Mouse (Mus musculus) spleen, postnatal 10 days (tissue): ENCODE results near the gene Ift43.
A peak's percentile ranks its signal among the peaks of the same experiment; 100 is the strongest.

Experiments used
- DNase-seq, 2 experiments: peaks; one replicate each; pipeline ENCODE4 v3.0.0; 2021 to 2022; ENCODE audit warnings: low spot score in 2 of 2

The Ift43 gene

GRCm38 (mm10) chr12:86082481-86083012 lies at the start of gene Ift43:
Gene Ift43, plus strand, starts transcription at chr12:86082541.
- DNase-seq = peak in 1 of 2 experiments; percentile 50

DNA sequence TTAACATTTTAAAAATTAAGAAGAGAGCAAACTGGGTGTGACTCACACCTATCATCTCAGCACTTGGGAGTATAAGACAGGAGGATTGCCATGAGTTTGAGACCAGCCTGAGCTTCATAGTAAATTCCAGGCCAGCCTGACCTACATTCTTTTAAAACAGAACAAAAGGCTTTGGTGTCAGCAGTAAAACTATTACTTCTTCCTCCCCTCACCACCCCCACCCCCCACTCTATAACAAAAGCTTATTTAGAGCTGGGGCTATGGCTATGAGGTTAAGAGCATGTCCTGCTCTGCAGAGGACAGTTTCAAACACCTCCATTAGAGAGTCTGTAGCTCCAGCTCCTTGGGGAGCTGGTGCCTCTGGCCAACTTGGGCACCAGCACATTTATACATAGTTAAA lies 46.8 kb upstream of the Ift43 start:
- no peak for DNase-seq

DNA sequence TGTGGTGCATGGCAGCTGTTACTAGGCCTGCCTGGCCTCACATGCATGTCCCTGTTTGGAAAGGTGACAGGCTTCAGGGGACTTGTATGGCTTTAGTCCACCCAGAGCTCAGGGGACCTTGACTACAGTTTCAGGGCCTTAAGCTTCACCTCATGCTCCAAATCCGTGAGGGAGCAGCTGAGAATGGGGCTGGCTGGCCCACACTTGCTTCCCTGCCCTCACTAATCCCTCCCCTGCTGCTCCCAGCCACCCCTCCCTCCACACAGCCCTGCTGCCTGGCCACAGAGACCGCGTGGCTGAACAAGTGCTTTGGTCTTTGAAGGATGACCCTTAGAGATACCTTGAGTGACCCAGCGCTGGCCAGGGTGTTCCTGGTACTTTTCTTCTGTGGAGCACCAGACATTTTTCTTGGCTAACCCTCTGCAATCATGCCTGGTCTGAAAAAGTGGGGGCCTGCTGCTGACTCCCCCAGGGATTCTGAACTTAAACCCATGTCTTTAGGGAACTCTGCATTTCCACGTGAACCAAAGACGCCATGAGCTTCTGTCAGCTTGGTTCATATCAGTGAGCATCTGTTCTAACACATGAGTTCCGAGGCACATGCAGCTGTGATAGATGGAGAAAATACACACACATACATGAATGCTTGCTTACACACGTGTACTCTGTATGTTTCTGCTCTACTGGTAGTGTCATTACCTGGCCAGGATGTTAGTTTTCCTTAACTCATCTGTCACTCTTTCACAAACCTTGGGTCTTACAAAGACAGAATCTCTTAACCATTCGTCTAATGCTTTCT lies 45.8 kb upstream of the Ift43 start:
- DNase-seq = no peak

DNA sequence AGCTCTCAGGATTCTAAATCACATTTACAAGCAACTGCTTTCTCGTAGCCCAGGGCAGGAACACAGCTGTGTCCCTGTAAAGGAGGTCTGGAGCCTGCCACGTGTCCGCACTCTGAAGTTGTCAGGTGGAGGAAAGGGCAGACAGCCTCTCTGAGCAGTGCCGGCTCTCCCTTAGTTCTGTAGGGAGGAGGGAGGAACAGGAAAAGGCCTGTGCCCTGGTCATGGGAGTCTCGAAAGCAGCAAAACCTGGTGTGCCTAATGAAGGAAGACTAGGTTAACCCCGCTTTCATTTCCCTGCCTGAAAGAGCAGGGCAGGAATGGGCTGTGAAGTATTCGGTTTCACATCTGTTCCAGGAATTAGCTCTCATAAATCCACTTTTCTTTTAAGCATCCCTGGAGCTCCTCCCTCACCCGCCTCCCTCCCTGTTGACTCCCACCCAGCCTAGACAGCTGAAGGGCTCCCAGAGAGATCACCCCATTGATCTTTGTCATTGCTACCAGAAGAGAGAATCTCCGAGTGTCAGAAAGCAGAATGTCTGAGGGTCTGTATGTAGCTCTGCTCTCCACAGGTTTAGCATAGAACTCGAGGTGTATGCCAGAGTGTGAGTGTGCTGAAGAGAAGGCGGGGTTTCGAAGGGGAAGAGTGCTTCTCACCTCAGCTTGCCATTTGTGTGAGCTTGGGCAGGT lies 45.0 kb upstream of the Ift43 start:
- DNase-seq = no peak

GRCm38 (mm10) chr12:86039078-86039477 lies 43.3 kb upstream of the Ift43 start:
- DNase-seq = no peak

DNA sequence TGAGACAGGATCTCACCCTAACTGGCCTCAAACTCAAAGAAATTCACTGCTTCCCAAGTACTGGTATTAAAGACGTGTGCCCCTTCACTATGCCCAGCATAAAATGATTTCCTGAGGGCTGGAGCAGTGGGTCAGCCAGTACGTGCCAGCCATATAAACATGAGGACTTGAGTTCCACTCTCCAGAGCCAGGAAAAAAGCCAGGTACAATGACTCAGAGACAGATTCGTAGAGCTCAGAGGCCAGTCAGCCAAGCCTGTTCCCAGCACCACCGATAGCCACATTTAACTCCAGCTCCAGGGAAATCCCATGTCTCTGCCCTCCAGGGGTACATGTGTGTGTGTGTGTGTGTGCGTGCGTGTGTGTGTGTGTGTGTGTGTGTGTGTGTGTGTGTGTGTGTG lies 42.6 kb upstream of the Ift43 start:
- DNase-seq = no peak

- no peak for DNase-seq
These were observed 36.2 kb upstream of the Ift43 start for GRCm38 (mm10) chr12:86046141-86046540.

- no peak for DNase-seq
These were observed 35.6 kb upstream of the Ift43 start for GRCm38 (mm10) chr12:86046776-86047175.

- DNase-seq = no peak
These were observed 35.0 kb upstream of the Ift43 start for GRCm38 (mm10) chr12:86047376-86047775.

- DNase-seq = no peak
These were observed 32.5 kb upstream of the Ift43 start for GRCm38 (mm10) chr12:86049813-86050212.

DNA sequence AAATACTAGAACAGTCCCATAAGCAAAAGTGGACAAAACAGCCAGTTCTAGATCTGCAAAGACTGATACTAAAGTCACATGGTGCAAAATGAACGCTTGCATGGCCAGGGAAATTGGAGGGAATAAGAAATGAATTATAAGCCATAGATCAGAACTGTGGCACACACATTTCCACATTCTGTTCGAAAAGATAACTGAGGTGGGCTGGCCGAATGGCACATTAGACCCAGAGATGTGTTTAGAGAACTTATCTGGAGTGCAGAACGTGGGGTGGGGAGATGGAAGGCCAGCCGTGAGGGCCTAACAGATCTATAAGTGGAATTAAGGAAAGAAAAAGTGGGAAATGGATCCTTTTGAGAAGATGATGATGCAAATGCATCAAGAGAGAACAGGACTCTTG lies 30.9 kb upstream of the Ift43 start:
- no peak for DNase-seq

DNA sequence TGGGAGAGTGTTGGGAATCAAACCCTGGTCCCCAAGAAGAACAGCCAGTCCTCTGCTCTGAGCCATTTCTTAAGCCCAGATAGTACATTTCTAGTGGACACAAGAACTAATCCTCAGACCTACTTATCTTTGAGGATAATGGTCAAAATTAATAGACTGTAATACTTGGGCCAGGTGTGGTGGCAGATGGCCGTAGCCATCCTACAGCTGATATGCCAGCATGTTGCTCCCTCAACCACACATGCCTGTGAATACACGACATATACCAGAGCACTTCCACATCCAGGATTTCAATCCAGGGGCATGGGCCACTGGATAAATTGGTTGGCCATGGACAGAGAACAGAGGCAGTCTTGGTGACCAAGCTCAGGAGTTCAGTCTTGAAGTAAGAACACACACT lies 27.0 kb upstream of the Ift43 start:
- DNase-seq = no peak

DNA sequence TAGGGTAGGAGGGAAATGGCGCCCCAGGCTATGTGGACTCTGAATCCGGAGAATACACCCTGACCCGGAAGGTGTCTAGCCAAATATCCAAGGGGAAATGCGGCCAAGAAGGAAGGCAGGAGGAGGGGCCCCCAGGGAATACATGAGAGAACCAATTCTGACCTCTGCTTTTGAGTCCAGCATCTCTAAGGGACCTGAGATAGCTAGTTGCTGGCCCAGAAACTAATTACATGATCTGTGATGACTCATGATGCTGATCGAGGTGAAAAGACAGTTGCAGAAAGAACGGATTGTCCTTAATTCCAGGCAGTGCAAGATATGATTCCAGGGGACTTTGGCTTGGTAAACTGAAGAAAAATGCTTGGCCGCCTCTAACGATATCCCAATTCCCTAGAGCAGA lies 25.4 kb upstream of the Ift43 start:
- no peak for DNase-seq

DNA sequence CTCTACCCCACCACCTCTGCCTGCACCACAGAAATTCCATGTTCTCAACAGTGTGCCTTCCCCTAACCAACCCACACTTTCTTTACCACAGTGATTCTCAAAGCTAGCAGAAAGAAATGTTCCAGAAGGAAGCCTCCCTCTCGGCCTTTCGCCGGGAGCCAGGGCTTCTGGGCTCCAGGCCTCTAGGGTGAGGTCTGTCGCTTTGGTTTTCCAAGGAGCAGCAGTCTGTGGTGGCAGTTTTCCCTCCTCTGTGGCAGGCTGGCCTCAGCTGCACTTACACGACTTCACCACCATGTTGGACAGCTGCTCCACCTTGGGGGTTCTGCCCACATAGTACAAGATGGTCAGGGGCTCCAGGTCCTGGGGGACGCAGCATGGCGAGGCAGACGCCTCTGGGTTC lies 24.8 kb upstream of the Ift43 start:
- no peak for DNase-seq

DNA sequence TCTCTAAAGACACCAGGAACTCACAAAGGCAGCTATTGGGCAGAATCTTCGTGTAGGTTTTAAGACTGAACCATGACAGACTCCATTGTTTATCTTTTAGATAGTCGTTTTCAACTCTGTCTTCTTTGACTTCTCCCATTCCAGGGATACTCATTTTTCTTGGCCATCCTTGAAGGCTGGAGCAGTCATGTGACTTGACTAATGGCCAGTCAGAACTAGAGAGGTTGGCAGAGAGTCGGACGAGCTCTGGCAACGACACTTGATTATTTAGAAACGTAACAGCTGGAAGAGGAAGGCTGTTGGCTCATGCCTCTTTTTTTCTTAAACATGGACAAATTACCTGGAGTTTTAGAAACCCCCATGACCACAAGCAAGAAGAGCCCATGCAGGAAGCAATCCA lies 23.0 kb upstream of the Ift43 start:
- no peak for DNase-seq

- DNase-seq = no peak
These were observed 17.5 kb upstream of the Ift43 start for GRCm38 (mm10) chr12:86064796-86065195.

DNA sequence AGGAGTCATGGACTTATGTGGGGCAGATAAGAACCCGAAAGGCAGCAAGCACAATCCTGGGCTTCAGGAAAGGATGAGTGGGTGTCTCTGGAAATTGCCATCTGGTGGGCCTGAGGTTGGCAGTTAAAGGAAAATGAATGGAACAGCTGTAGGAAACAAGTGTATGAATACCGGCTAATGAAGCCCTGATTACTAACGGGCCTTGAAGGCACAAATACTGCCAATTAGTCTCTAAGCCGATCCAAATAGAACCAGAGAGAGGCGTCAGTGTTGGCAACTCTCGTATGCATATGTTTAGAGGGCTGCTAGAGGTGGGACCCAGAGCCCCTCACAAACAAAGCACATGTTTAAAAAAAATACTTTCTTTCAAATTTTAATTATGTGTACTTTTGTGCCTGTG lies 10.9 kb upstream of the Ift43 start:
- no peak for DNase-seq

DNA sequence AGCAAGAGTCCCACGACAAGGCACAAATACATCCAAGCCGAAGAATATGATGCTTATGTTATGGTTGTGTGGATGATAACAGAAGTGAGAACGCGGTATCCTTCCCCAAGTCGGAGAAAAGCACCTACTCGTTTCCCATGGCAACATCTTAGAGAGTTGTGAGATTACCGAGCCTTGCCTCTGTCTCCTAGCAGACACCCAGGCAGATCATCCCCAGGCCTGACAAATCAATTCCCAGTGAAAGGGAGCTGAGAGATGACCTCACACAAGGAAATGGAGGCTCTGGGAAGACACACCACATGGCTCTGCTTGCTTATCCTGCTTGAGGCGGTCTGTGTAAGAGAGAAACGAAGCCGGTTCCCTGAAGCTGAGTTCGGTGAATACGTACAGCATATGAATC lies 7.7 kb upstream of the Ift43 start:
- no peak for DNase-seq

- no peak for DNase-seq
These were observed 7.0 kb upstream of the Ift43 start for GRCm38 (mm10) chr12:86075358-86075757.

GRCm38 (mm10) chr12:86076321-86076901 lies 5.9 kb upstream of the Ift43 start:
- DNase-seq = no peak

GRCm38 (mm10) chr12:86077322-86077721 lies 5.0 kb upstream of the Ift43 start:
- DNase-seq = no peak

DNA sequence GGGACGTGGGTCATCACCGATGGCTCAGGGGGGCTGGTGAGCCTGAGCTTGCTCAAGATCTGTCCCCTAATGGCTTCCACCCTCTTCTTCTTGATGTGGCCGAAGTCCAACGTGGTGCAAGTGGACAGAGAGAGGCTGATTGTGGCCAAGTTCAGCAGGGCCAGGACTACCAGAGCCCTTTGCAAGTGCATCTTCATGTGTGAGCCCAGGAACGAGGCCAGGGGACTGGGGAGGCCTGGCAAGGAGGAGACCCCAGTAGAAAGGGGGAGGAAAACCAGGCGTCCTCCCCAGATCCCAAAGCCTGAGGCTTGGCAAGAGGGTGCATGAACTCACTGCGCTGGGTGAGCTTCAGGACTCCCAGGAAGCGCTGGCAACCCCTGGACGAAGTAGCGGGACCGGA lies 4.6 kb upstream of the Ift43 start:
- DNase-seq = no peak

DNA sequence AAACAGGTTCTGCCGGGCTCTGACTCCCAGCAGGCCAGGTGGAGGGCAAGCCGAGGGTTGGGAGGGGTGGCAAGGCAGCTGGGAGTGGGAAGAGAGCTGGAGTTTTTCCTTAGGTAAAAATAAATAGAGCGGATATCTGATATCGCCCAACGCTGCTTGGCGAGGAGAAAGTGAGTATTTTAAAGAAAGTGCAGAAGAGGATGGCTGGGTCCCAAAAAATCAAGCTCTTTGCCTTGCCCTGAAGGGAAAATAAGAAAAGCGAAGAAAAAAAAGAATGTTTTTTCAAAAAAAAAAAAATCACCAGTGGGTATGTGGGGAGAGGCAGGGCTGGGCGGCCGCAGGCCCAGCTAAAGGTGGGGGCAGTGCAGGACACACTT lies 4.2 kb upstream of the Ift43 start:
- no peak for DNase-seq
